Mouse (Mus musculus): ENCODE results near the gene Trhde. TPM values are rescaled to one million over a fixed set of nuclear protein-coding genes. Genes with fewer than 3 reads are reported as not detected.

The Trhde gene
- polyA plus RNA-seq, 1 experiment from 2014 or later: 0.37 TPM

DNA sequence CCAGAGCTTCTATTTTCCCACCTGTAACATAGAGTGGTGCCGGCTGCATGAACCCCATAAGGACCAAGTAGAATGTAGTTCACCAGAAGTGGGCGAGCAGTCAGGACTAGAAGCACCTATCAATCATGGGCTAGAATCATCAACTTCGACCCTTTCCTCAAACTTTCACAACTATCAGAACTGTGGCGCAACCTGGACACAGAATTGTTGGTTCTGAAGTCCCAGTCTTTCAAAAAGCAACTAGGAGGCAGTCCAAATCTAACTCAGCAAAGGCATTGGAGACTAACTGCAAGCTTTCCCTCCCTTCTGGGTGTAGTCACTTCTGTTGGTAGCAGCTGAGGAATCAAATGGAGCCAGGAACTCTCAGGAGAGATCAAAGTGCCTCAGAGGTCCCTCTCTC is 2.6 kb downstream of the Trhde start:
- DNase-seq (ENCODE audit: low spot score): no peak
- ATAC-seq (replicated peaks; ENCODE audit: low FRiP score): no peak
- Histone ChIP-seq H3K9me3 (ENCODE audit: control insufficient read depth, low read length) (no peaks in the 10 kb centered on the region), H3K4me3 (ENCODE audit: low read depth, low read length) (no peak overlapping the region), H3K4me2 (ENCODE audit: low read depth, low read length, severe bottlenecking) (no peak overlapping the region), H3K27me3 (ENCODE audit: control insufficient read depth, insufficient read depth, low read length) (peaks cover 26% of the 10 kb centered on the region), H3K9ac (ENCODE audit: low read length) (no peak overlapping the region), H3K27ac (ENCODE audit: low read depth, low read length) (no peak overlapping the region), H3K36me3 (ENCODE audit: control insufficient read depth, insufficient read depth, low read length) (no peaks in the 10 kb centered on the region), H3K4me1 (replicated peaks; ENCODE audit: control insufficient read depth, insufficient read depth, low read length) (0 out of 2 replicates have a peak, but pooled peaks cover 2% of the 10 kb centered on the region)
- 94% methylated on average over 4 of the region's 4 CpGs for WGBS

GRCm38 (mm10) chr10:114798788-114799187 is 3.3 kb downstream of the Trhde start:
- DNase-seq (ENCODE audit: low spot score): no peak
- 0 out of 2 replicates have a peak, but pooled peaks cover 2% of the 10 kb centered on the region for H3K4me1 ChIP-seq (replicated peaks; ENCODE audit: control insufficient read depth, insufficient read depth, low read length)

GRCm38 (mm10) chr10:114798218-114798617 is 3.9 kb downstream of the Trhde start:
- Histone ChIP-seq H3K27ac (ENCODE audit: low read depth, low read length) (no peak overlapping the region), H3K4me3 (ENCODE audit: low read depth, low read length) (no peak overlapping the region), H3K4me1 (replicated peaks; ENCODE audit: control insufficient read depth, insufficient read depth, low read length) (0 out of 2 replicates have a peak, but pooled peaks cover 2% of the 10 kb centered on the region), H3K9me3 (ENCODE audit: control insufficient read depth, low read length) (no peaks in the 10 kb centered on the region), H3K4me2 (ENCODE audit: low read depth, low read length, severe bottlenecking) (no peak overlapping the region), H3K27me3 (ENCODE audit: control insufficient read depth, insufficient read depth, low read length) (peaks cover 26% of the 10 kb centered on the region), H3K36me3 (ENCODE audit: control insufficient read depth, insufficient read depth, low read length) (no peaks in the 10 kb centered on the region), H3K9ac (ENCODE audit: low read length) (no peak overlapping the region)
- no peak for ATAC-seq (replicated peaks; ENCODE audit: low FRiP score)
- no peak for DNase-seq (ENCODE audit: low spot score)
- 66% methylated on average over 5 of the region's 5 CpGs for WGBS

More at GRCm38 (mm10) chr10:114798788-114799187, 3.3 kb downstream of the Trhde start:
- Histone ChIP-seq H3K4me3 (ENCODE audit: low read depth, low read length) (no peak overlapping the region), H3K27ac (ENCODE audit: low read depth, low read length) (no peak overlapping the region), H3K27me3 (ENCODE audit: control insufficient read depth, insufficient read depth, low read length) (peaks cover 26% of the 10 kb centered on the region), H3K9ac (ENCODE audit: low read length) (no peak overlapping the region), H3K9me3 (ENCODE audit: control insufficient read depth, low read length) (no peaks in the 10 kb centered on the region), H3K4me2 (ENCODE audit: low read depth, low read length, severe bottlenecking) (no peak overlapping the region), H3K36me3 (ENCODE audit: control insufficient read depth, insufficient read depth, low read length) (no peaks in the 10 kb centered on the region)
- WGBS: 85% methylated on average over 1 of the region's 1 CpGs
- no peak for ATAC-seq (replicated peaks; ENCODE audit: low FRiP score)

GRCm38 (mm10) chr10:114797664-114798063 is 4.4 kb downstream of the Trhde start:
- H3K27me3 ChIP-seq (ENCODE audit: control insufficient read depth, insufficient read depth, low read length): peaks cover 22% of the 10 kb centered on the region
- DNase-seq (ENCODE audit: low spot score): no peak
- no peak overlapping the region for H3K4me3 ChIP-seq (ENCODE audit: low read depth, low read length)
- no peaks in the 10 kb centered on the region for H3K36me3 ChIP-seq (ENCODE audit: control insufficient read depth, insufficient read depth, low read length)
- ATAC-seq (replicated peaks; ENCODE audit: low FRiP score): no peak
- WGBS: 87% methylated on average over 1 of the region's 1 CpGs
- H3K4me2 ChIP-seq (ENCODE audit: low read depth, low read length, severe bottlenecking): no peak overlapping the region
- no peak overlapping the region for H3K27ac ChIP-seq (ENCODE audit: low read depth, low read length)
- H3K9ac ChIP-seq (ENCODE audit: low read length): no peak overlapping the region
- no peaks in the 10 kb centered on the region for H3K9me3 ChIP-seq (ENCODE audit: control insufficient read depth, low read length)
- H3K4me1 ChIP-seq (replicated peaks; ENCODE audit: control insufficient read depth, insufficient read depth, low read length): 0 out of 2 replicates have a peak, but pooled peaks cover 2% of the 10 kb centered on the region

DNA sequence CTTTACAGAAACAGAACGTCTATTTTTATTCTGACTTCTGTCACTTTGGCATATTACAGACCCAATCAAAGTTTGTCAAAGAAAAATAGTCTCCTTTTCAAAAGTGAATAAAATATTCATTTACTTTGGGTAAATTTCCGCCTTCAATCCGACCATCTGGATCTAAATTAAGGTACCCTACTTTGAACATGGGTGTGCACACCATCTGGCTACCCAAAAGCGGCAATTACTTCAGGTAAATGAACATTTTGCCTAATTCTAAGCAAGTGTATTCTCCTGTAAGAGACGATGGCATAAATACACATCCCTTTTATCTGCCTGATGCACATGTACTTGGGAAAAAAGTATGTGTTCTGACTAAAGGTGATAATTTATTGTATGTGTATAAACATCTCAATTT is 5.2 kb downstream of the Trhde start:
- DNase-seq (ENCODE audit: low spot score) (no peak), ATAC-seq (replicated peaks; ENCODE audit: low FRiP score) (no peak)
- WGBS: 88% methylated on average over 5 of the region's 5 CpGs
- no peaks in the 10 kb centered on the region for H3K4me1 ChIP-seq (replicated peaks; ENCODE audit: control insufficient read depth, insufficient read depth, low read length)
- no peak overlapping the region for H3K4me2 ChIP-seq (ENCODE audit: low read depth, low read length, severe bottlenecking)
- H3K27me3 ChIP-seq (ENCODE audit: control insufficient read depth, insufficient read depth, low read length): peaks cover 20% of the 10 kb centered on the region
- no peak overlapping the region for H3K4me3 ChIP-seq (ENCODE audit: low read depth, low read length)
- H3K36me3 ChIP-seq (ENCODE audit: control insufficient read depth, insufficient read depth, low read length): no peaks in the 10 kb centered on the region
- H3K9me3 ChIP-seq (ENCODE audit: control insufficient read depth, low read length): no peaks in the 10 kb centered on the region
- H3K9ac ChIP-seq (ENCODE audit: low read length): no peak overlapping the region
- H3K27ac ChIP-seq (ENCODE audit: low read depth, low read length): no peak overlapping the region

- no peak overlapping the region for H3K4me2 ChIP-seq (ENCODE audit: low read depth, low read length, severe bottlenecking)
- ATAC-seq (replicated peaks; ENCODE audit: low FRiP score): no peak
- no peaks in the 10 kb centered on the region for H3K27me3 ChIP-seq (ENCODE audit: control insufficient read depth, insufficient read depth, low read length)
- no peak overlapping the region for H3K4me3 ChIP-seq (ENCODE audit: low read depth, low read length)
- no peaks in the 10 kb centered on the region for H3K9me3 ChIP-seq (ENCODE audit: control insufficient read depth, low read length)
- H3K9ac ChIP-seq (ENCODE audit: low read length): no peak overlapping the region
- H3K36me3 ChIP-seq (ENCODE audit: control insufficient read depth, insufficient read depth, low read length): no peaks in the 10 kb centered on the region
- WGBS: 73% methylated on average over 6 of the region's 6 CpGs
- no peak overlapping the region for H3K27ac ChIP-seq (ENCODE audit: low read depth, low read length)
- H3K4me1 ChIP-seq (replicated peaks; ENCODE audit: control insufficient read depth, insufficient read depth, low read length): no peaks in the 10 kb centered on the region
- DNase-seq (ENCODE audit: low spot score): no peak
Observed at GRCm38 (mm10) chr10:114794214-114794613, 7.9 kb downstream of the Trhde start.

- H3K36me3 ChIP-seq (ENCODE audit: control insufficient read depth, insufficient read depth, low read length): no peaks in the 10 kb centered on the region
- no peaks in the 10 kb centered on the region for H3K9me3 ChIP-seq (ENCODE audit: control insufficient read depth, low read length)
- H3K27ac ChIP-seq (ENCODE audit: low read depth, low read length): no peak overlapping the region
- H3K4me3 ChIP-seq (ENCODE audit: low read depth, low read length): no peak overlapping the region
- ATAC-seq (replicated peaks; ENCODE audit: low FRiP score) (no peak), DNase-seq (ENCODE audit: low spot score) (no peak)
- no peak overlapping the region for H3K4me2 ChIP-seq (ENCODE audit: low read depth, low read length, severe bottlenecking)
- WGBS: 77% methylated on average over 4 of the region's 4 CpGs
- no peaks in the 10 kb centered on the region for H3K4me1 ChIP-seq (replicated peaks; ENCODE audit: control insufficient read depth, insufficient read depth, low read length)
- no peak overlapping the region for H3K9ac ChIP-seq (ENCODE audit: low read length)
- no peaks in the 10 kb centered on the region for H3K27me3 ChIP-seq (ENCODE audit: control insufficient read depth, insufficient read depth, low read length)
Observed at GRCm38 (mm10) chr10:114765914-114766313, 36.2 kb downstream of the Trhde start.

DNA sequence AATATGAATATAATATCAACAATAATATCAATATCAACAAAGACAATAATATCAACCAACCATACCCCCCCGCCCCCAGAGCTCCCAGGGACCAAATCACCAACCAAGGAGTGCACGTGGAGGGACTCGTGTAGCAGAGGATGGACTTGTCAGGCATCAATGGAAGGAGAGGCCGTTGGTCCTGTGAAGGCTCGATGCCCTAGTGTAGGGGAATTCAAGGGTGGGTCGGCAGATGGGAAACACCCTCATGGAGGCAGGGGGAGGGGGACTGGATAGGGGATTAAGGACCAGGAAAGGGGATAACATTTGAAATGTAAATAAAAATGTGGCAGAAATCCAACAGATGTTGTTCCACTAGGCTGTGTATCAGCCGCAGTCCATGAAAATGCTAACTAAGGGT is 40.0 kb downstream of the Trhde start:
- no peak for ATAC-seq (replicated peaks; ENCODE audit: low FRiP score)
- H3K9ac ChIP-seq (ENCODE audit: low read length): no peak overlapping the region
- no peak for DNase-seq (ENCODE audit: low spot score)
- no peaks in the 10 kb centered on the region for H3K9me3 ChIP-seq (ENCODE audit: control insufficient read depth, low read length)
- whole genome bisulfite sequencing: 95% methylated on average over 7 of the region's 7 CpGs
- H3K4me2 ChIP-seq (ENCODE audit: low read depth, low read length, severe bottlenecking): no peak overlapping the region
- H3K27me3 ChIP-seq (ENCODE audit: control insufficient read depth, insufficient read depth, low read length): no peaks in the 10 kb centered on the region
- no peak overlapping the region for H3K27ac ChIP-seq (ENCODE audit: low read depth, low read length)
- H3K36me3 ChIP-seq (ENCODE audit: control insufficient read depth, insufficient read depth, low read length): no peaks in the 10 kb centered on the region
- no peak overlapping the region for H3K4me3 ChIP-seq (ENCODE audit: low read depth, low read length)
- H3K4me1 ChIP-seq (replicated peaks; ENCODE audit: control insufficient read depth, insufficient read depth, low read length): no peaks in the 10 kb centered on the region

DNA sequence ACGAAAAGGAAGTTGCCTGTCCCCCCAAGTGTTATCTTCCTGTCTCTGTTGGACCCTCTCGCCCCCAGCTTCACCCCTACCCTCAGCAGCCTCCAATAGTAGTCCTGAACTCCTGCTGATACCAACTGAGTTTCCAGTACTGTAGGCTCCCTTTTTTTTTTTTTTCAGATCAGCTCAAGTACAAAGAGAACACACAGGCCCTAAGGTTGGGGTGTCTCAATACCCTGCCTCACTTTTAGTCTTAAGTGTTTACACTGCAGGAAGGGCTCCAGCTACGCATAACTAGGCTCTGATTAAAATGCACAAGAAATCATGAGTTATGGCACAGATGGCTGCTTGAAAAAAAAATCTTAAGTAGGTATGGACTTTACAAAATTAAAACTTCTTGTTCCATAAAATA is 42.9 kb downstream of the Trhde start:
- no peaks in the 10 kb centered on the region for H3K27me3 ChIP-seq (ENCODE audit: control insufficient read depth, insufficient read depth, low read length)
- H3K9me3 ChIP-seq (ENCODE audit: control insufficient read depth, low read length): no peaks in the 10 kb centered on the region
- DNase-seq (ENCODE audit: low spot score) (no peak), ATAC-seq (replicated peaks; ENCODE audit: low FRiP score) (no peak)
- H3K4me3 ChIP-seq (ENCODE audit: low read depth, low read length): no peak overlapping the region
- WGBS: 57% methylated on average over 3 of the region's 3 CpGs
- H3K36me3 ChIP-seq (ENCODE audit: control insufficient read depth, insufficient read depth, low read length): no peaks in the 10 kb centered on the region
- H3K4me1 ChIP-seq (replicated peaks; ENCODE audit: control insufficient read depth, insufficient read depth, low read length): no peaks in the 10 kb centered on the region
- no peak overlapping the region for H3K4me2 ChIP-seq (ENCODE audit: low read depth, low read length, severe bottlenecking)
- no peak overlapping the region for H3K27ac ChIP-seq (ENCODE audit: low read depth, low read length)
- H3K9ac ChIP-seq (ENCODE audit: low read length): no peak overlapping the region

Data from forebrain, embryonic 11.5 days (tissue).